Mouse (Mus musculus): ENCODE measurements around the gene Eral1.

Gene Eral1

DNA sequence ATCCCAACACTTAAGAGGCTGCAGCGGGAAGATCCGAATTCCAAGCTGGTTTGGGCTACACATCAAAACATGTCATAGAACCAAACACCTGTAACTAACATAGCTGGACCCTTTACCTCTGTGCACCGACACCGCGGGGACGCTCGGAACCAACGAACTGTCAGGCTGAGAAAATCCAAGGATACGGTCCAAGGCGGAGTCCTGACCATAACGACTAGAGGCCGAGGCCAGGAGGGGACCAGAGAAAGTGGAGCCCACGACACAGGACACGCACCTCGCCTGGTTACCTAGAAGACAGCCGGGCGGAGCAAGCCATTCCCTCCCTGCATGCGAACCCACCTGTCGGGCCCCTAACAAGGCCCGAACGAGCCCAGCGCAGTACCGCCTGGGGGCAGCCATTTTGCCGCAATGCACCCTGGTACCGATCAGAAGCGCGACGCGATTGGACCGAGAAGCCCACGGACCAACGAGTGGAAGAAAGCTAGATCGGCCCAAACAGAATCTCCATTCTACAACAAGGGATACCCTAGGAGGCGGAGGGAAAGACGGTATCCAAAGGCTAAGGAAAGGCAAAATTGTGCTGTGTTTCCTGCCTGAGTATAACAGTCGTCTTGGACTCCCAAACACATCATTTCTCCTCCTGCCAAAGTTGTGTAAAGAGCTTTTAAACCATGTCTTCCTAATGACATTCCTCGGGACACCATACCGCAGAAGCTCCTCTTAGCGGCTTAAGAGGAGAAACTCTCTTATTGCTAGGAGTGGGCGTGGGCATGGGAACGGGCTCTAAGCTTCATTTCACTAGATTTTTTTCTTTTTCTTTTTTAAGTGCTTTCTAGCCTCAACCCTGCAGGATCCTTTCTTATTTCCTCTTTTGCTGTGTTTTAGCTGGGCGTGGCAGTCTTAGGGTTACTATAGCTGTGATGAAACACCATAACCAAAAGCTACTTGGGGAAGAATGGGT is at the start of gene Eral1:
Eral1 (minus strand) TSS at position 423 of the 961 bp plus-strand sequence.
- peak; percentile 81 for DNase-seq (ENCODE audit: low read depth, low spot score)

DNA sequence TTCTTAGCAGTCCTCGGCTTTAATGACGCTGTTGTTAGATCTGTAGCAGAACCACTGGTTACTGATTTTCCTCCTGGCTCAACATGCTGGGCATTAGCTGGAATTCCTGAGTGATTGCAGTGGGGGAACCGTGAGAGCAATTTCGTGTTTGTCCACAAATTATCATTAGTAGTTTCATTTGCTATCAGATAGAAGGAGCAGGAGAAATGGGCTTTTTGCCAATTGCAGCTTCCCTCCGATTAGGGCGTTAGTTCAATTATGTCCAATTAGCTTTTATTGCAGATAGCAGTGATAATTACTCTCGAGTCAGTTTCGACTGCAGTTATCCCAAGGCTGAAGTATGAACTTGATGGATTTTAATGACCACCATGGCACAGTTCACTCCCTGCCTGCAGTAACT is 49.3 kb upstream of the Eral1 start:
- no peak for DNase-seq (ENCODE audit: low read depth, low spot score)

DNA sequence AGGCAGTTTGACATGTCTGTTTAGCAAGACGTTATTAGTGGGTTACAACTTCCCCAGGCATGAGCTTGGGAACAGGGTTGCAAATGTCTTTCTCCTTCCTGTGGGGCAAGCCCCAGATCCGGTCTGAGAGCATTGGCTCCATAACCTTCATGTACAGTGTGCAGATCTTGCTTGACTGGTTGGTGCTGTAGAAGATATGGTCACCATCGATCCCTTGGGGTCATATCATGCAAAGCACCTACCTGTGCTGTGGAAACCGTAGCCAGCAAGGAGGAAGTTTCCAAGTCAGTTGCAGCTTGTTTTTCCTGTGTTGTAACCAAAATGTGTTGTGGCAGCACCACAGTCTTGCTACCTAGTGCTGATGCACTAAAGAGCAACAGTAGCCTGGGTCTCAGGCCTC is 46.6 kb upstream of the Eral1 start:
- DNase-seq (ENCODE audit: low read depth, low spot score) = no peak

DNA sequence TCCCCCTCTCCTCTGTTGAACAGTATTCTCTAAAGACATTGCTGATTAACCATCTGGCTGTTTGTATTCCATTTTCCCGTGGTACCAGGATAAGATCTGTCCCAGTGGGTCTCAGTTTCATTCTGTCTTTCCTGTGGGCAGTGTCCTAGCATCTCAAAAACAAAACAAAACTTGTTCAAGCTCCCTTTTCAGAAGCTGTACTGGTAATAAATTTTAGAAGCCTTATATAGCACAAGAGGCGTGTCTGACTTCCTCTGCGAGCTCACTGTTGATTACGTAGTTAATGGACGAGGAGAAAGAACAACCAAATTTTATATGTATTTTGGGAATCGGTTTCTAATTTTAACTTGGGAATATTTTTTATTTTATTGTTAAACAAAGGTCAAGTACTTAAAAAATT is 45.5 kb upstream of the Eral1 start:
- no peak for DNase-seq (ENCODE audit: low read depth, low spot score)

DNA sequence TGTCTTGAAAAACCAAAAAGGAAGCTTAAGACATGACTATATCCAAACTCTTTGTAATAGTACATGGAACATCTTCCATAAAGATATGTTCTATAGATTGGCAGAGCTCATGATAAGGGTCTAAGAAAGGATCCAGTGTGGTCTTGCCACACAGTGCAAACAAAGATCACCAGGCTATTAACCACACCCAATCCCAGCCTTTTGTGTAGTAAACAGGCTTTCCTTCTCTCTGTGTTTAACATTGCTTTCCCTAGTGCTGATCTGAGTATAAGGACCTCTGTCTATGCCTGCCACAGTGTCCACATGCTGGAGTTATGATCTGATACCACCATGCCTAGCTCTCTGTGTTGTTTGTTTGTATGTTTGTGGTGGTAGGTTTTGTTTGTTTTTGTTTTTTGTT is 43.6 kb upstream of the Eral1 start:
- no peak for DNase-seq (ENCODE audit: low read depth, low spot score)

DNA sequence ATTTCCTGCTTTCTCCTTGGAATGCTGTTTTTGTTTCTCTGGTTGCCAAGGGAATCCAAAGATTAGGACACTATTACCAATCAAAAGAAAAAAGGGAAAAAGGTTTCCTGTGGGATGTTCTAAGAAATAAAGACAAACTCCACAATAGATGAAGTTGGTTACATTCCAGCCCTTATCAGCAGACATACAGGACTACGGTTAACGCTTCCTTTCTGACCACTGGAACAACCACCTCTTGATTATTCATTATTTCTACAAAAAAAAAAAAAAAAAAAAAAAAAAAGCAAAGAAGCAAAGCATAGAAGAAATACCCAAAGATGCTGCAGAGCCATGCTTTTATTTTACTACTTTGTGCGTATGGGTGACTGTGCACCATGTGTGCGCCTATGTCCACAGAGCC is 42.6 kb upstream of the Eral1 start:
- DNase-seq (ENCODE audit: low read depth, low spot score) = no peak

DNA sequence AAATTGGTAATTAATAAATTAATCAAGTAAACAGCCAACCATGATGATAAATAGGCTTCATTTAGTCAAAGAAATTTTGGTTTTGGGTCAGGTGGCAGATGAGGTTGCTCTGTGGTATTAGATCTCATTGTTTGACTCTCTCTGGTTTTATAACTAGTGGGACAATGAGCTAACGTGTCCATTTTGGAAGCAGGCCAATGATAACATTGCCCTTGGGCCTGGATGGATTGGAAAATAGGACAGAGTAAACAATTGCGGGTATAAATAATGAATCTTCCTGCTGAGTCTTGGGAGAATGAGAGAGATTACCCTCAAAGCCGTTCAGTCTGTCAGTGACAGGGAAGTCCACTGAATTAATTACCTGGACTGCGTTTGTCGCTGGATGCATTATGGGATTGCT is 41.0 kb upstream of the Eral1 start:
- DNase-seq (ENCODE audit: low read depth, low spot score) = no peak

DNA sequence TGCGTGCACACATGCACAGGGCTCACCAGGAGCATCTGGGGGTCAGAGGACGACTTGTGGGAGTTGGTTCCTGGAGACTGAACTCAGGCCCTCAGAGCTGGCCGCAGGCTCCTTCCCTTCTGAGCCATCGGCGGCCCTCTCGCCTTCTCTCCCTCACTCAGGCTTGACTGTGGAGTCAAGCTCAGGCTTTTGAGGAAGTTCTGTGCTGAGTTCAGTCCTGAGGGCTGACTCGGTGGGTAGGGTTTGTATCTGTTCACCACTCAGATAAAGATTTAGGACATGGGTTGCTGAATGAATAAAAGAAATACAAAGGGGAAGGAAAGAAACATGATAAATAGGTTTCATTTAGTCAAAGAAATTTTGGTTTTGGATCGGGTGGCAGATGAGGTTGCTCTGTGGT is 39.7 kb upstream of the Eral1 start:
- DNase-seq (ENCODE audit: low read depth, low spot score) = no peak

DNA sequence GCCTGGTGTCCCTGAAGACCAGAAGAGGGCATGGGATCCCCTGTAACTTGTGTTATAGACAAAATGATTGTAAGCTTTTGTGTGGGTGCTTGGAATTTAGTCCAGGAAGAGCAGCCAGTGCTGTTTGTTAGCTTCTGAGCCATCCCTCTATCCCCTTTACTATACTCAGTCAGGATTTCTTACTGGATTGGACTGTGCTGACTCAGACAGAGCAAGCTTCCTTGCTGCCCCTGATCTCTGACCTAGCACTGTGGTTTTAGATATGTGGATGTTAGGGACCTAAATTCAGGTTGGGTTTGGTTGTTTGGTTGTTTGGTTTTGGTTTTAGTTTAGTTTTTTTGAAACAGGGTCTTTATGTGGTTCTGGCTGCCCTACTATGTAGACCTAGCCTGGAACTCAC is 38.3 kb upstream of the Eral1 start:
- DNase-seq (ENCODE audit: low read depth, low spot score) = no peak

DNA sequence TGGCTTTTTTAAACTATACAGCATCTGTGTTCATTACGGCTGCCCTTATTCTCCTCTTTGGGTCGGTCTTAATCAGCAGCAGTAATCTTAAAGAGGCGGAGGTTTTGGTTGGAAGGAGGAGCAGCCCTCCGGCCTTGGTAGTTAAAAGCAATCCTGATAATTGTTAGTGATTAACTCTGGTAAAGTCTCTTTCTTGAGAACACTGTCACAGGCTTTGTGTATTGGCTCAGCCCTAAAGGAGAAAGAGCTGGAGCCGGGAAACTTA is 35.9 kb upstream of the Eral1 start:
- no peak for DNase-seq (ENCODE audit: low read depth, low spot score)

DNA sequence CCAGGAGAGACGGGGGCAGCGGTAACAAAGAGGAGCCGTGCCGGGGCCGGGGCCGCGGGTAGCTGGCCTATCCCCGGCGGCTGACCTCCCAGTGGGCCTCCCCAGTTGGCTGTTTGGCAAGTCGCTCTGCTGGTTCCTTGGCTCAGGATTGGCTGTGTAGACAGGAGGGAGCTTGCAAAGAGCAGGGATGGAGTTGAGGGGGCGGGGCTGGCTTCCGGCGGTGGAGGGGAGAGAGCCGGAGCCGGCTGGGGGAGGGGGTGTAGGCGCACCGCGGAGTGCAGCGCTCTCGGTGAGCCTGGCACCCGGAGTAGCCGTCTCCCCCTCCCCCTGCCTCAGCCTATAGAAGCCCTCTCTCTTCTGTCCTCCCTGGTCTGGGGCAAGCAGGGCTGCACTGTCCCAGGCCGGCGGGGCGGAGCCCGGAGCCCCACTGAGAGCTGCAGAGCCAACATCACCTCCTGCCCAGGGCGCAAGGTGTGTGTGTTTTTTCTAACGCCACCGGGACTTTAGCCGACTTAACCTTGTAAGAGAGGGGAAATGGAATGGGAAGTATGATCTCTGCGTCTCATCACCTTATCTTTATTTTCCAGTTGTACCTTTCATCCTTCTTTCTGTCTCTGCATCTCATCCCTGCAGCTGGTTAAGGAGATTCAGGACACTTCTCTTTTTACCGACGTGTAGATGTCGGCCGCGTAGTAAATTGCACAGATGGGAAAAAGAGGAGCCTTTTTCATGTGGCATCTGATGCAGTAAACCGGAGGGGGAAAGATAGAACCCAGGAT is 35.4 kb upstream of the Eral1 start:
- DNase-seq (ENCODE audit: low read depth, low spot score) = peak; percentile 92

DNA sequence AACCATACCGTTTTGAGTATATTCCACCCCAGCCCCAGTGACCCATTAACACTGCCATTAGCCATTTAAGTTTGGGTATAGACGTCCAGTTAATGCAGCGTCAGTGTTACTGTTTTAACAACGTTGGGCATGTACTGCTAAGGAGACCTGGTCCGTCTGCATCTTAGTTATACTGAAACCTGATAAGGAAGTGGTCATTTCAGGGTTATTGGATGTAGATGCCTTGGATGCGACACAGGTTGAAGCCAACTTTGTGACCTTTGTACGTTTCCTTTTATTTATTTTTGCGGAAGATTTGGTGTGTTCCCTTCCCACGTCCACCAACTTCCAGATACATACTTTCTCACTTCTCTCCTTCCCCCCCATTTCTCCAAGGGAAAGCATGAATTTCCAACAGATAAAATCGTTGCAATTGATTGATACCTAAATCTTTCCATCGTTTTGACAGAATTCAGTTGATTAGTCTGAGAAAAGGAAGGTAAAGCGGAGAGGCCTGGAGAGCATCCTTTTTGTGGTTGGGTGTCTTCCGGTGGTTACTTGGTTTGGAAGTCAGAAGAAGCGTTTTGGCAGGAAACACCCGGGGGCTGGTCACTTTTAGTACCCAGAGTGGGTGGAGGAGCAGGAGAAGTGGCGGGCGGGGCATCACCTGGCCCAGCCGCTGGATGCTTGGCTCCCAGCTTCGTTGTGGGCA is 34.6 kb upstream of the Eral1 start:
- DNase-seq (ENCODE audit: low read depth, low spot score) = no peak

DNA sequence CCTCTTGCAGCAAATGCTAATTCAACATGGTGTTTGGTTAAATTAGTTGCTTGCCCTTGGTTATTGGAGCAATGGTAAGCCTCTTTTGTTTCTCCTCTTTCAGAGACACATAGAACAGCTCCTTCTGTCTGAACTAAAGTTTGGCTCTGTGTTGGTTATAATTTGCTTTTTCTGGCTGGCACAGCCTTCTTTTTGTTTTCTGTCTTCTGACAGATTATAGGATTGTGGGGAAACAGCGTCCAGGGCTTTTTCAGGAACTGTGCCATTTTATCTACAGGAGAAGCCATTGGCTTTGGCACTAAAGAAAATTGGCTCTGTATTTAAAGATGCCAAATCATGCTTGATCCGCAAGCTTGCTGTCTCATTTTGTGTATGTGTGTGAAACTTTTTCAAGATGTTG is 33.4 kb upstream of the Eral1 start:
- DNase-seq (ENCODE audit: low read depth, low spot score) = no peak

DNA sequence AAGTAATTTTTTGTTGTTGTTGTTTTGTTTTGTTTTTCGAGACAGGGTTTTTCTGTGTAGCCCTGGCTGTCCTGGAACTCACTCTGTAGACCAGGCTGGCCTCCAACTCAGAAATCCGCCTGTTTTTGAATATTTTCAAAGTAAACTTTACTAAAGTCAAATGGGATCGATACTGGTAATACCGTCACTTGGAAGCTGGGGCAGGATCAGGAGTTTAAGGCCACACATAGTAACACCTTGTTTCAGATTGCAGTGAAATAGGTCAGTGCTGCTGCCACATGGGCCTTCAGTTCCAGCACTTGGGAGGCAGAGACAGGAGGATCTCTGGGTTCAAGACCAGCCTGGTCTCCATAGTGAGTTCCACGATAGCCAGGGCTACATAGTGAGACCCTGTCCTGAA is 24.3 kb upstream of the Eral1 start:
- no peak for DNase-seq (ENCODE audit: low read depth, low spot score)

DNA sequence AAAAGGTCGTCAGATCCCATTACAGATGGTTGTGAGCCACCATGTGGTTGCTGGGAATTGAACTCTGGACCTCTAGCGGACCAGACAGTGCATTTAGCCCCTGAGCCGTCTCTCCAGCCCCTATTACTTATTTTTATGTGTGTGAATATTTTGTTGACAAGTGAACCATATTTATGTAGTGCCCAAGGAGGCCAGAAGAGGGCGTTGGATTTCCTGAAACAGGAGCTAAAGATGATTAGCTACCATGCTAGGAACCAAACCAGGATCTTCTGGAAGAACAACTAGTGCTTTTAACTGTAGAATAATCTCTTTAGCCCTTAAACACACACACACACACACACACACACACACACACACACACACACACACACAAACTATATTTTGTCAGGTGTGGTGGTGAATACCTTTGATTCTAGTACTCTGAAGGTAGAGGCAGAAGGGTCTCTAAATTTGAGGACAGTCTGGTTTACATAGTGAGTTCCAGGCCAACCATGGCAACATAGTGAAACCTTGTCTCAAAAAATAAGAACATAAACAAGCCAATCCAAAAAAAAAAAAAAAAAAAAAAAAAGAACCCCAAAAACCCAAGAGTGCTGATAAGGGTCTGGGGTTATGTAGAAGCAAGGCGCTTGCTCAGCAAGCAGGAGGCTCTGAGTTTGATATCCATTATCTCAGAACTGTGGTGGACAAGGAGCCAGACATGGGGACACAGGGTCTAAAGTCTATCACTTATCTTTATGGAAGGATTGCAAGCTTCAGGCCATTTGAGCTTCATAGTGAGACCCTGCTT is 23.0 kb upstream of the Eral1 start:
- no peak for DNase-seq (ENCODE audit: low read depth, low spot score)

DNA sequence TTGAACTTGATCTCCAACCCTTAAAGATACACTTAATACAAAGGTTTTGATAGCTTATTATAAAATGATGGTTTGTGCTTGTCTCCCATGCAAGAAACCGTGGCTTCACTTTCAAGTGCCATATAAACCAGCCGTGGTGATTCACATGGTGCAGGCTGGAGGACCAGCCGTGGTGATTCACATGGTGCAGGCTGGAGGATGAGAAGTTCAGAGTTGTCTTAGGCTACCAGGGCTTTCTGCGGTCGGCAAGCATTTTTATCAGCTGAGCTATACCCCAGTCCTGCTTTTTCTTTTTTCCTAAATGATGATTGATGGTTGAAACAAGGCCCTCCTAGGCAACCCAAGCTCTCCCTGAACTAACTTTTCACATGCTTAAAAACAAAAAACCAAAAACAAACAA is 22.0 kb upstream of the Eral1 start:
- no peak for DNase-seq (ENCODE audit: low read depth, low spot score)

DNA sequence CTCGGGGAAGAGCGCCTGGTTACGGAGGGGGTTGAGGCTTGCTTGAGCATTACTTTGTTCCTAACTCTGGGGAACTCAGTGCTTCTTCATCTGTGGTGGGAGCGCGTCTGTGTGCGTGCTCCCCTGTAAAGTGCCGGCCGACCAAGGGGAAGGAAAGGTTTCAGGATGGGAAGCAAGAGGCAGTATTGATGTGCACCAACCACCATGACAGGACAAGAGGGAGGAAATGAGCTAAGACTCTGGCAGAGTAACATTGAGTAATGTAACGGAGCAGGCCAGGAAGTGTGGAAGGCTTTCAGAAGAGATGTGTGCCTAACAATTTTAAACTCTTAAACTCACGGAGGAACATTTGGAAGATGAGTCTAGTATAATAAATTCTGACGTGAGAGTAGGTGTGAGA is 20.6 kb upstream of the Eral1 start:
- no peak for DNase-seq (ENCODE audit: low read depth, low spot score)

DNA sequence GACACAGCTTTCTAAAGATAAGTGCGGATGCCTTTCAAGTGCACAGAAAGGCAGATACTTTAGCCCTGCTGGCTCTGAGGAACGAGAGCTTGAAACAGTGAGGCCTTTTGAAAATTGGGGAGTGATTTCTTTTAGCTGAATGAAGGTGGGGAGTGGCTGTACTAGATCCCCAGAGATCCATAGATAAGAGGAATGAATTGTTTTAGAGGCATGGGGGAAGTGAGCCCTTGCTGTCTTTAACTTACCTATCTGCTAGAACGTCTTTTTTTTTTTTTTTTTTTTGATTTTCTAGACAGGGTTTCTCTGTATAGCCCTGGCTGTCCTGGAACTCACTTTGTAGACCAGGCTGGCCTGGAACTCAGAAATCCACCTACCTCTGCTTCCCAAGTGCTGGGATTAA is 16.9 kb upstream of the Eral1 start:
- no peak for DNase-seq (ENCODE audit: low read depth, low spot score)

DNA sequence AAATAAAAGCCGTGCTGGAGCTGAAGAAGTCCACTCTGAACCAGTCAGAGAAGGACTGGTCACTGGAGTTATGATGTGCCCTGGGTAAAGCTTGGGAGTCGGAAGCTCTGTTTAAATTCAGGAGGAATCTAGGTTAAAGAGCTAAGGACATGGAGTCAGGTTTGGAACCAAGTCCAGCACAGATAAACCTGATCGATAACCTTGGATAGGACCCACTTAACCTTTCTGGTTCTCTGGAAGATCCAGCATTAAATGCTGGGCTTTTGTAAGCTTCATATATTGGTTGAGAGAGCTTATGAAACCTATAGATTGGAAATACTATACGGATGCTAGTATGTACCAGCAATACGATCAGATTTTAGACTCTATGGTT is 14.9 kb upstream of the Eral1 start:
- no peak for DNase-seq (ENCODE audit: low read depth, low spot score)

DNA sequence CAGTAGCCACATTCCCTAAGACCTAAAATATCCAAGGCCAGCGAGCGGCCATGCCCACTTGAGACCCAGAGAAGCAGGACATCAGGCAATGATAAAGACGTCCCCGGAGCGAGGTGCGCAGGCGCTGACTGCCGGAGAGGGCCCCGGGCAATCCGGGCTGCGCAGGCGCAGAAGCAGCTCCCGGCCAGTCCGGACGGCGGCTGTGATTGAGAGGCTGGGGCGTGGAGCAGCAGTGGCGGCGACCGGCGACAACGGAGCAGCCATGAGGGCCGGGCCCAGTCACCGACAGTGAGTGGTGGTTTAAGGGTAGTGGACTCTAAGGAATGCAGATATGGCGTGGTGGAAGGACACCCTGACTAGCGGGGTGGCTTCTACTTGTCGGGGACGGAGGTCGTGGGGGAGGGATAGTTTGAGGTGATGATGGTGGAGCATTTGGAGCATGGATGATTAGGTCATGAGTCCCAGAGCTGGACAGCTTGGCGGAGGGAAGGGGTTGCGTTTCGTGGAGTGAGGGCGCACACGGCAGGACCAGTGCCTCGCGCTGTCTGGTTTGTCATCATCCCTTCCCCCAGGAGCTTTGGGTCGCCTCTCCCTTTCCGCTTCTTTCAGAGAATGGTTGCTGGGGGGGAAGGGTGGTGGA is 14.4 kb upstream of the Eral1 start, which contains the start of gene Fam222b:
Fam222b (plus strand) TSS at position 157 of the 640 bp plus-strand sequence.
- DNase-seq (ENCODE audit: low read depth, low spot score) = peak; percentile 92

DNA sequence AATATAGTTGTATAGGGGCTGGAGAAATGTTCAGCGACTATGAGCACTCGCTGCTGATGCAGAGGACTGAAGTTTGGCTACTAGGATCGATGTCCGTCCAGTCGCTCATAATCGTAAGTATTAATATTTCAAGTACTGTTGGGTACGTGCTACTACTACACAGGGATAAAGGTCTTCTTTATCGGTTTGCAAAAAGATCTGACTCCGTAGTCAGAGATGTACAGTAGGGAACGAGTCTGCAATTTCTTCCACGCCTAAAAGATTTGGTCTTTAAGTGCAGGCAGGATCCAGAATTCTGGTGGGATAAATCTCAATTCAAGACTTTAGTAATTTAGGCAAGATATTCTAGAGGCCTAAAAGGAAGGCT is 13.9 kb upstream of the Eral1 start:
- DNase-seq (ENCODE audit: low read depth, low spot score) = no peak

Data from skeletal muscle tissue, adult 2 months (tissue).